Mouse (Mus musculus) heart, embryonic 10.5 days (tissue): ENCODE results near the gene Begain. TPM values are rescaled to one million over a fixed set of nuclear protein-coding genes. Genes with fewer than 3 reads are reported as not detected.

Source experiments
- DNase-seq: peaks from one replicate; pipeline ENCODE4 v3.0.0-alpha.2; 2017; ENCODE audit warnings: low spot score
- H3K27ac ChIP-seq: fragments of 300-500 bp; sonication (generic); 2 replicates; pipeline ENCODE4 v1.5.1; 2016; ENCODE audit warnings: mild to moderate bottlenecking
- H3K27me3 ChIP-seq: fragments of 300-500 bp; sonication (generic); 2 replicates; pipeline ENCODE4 v1.6.1; 2016; ENCODE audit warnings: mild to moderate bottlenecking; ENCODE audit not compliant: poor library complexity, insufficient read depth, severe bottlenecking
- H3K36me3 ChIP-seq: fragments of 300-500 bp; sonication (generic); 2 replicates; pipeline ENCODE4 v1.6.1; 2016; ENCODE audit warnings: mild to moderate bottlenecking, moderate library complexity
- H3K4me1 ChIP-seq: fragments of 300-500 bp; sonication (generic); 2 replicates; pipeline ENCODE4 v1.6.1; 2016; ENCODE audit warnings: mild to moderate bottlenecking
- H3K4me3 ChIP-seq: fragments of 300-500 bp; sonication (generic); 2 replicates; pipeline ENCODE4 v1.5.1; 2016; ENCODE audit warnings: mild to moderate bottlenecking, moderate library complexity
- H3K9me3 ChIP-seq: fragments of 300-500 bp; sonication (generic); 2 replicates; pipeline ENCODE4 v1.6.1; 2016; ENCODE audit warnings: mild to moderate bottlenecking, moderate library complexity
- WGBS: fragments of 180-500 bp; shearing (Covaris S2); methylation state at CpG from one replicate; pipeline ENCODE4 v1.1.7; 2016; 5-methylcytosine and 5-hydroxymethylcytosine counted together
- polyA plus RNA-seq: library from polyadenylated mRNA; unstranded; fragments of >200 nt; fragmentation: Nextera tagmentation; extraction: Ambion mirVana; gene quantifications from 2 replicates; pipeline ENCODE4 v1.2.1, GENCODE M21; 2016

The Begain gene
- polyA plus RNA-seq, 1 experiment from 2014 or later, result 3.2 TPM

DNA sequence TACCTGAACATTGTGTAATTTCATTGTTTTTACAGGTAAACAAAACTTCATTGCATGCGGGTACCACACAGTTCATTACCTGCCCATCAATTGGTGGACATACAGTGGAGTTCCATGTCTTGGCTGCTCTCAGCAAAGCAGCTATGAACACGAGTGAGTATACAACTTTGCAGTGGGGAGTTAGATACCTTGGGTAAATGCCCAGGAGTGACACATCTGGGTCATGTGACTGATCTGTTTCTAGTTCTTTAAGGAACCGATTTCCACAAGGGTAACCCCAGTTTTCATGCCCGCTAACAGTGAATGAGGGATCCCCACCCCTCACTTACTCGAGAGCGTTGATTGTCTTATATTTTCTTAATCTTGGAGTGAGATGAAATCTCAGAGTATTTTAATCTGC is 9.0 kb upstream of the Begain start:
- H3K36me3 ChIP-seq, result no peaks in the 10 kb centered on the region
- H3K9me3 ChIP-seq, result no peaks in the 10 kb centered on the region
- no peak overlapping the region for H3K4me3 ChIP-seq
- DNase-seq, result no peak
- H3K4me1 ChIP-seq, result no peaks in the 10 kb centered on the region
- H3K27me3 ChIP-seq, result peaks cover 9% of the 10 kb centered on the region; the same call in 1 of the 2 replicates
- WGBS, result 79% methylated on average over 6 of the region's 6 CpGs
- no peak overlapping the region for H3K27ac ChIP-seq

GRCm38 (mm10) chr12:109074777-109075285 is 6.8 kb upstream of the Begain start:
- no peaks in the 10 kb centered on the region for H3K36me3 ChIP-seq
- H3K4me3 ChIP-seq, result no peak overlapping the region
- DNase-seq, result no peak
- no peaks in the 10 kb centered on the region for H3K9me3 ChIP-seq
- H3K27ac ChIP-seq, result no peak overlapping the region
- WGBS, result 60% methylated on average over 2 of the region's 2 CpGs
- peaks cover 27% of the 10 kb centered on the region; the same call in 1 of the 2 replicates for H3K27me3 ChIP-seq
- no peaks in the 10 kb centered on the region; the same call in 1 of the 2 replicates for H3K4me1 ChIP-seq

DNA sequence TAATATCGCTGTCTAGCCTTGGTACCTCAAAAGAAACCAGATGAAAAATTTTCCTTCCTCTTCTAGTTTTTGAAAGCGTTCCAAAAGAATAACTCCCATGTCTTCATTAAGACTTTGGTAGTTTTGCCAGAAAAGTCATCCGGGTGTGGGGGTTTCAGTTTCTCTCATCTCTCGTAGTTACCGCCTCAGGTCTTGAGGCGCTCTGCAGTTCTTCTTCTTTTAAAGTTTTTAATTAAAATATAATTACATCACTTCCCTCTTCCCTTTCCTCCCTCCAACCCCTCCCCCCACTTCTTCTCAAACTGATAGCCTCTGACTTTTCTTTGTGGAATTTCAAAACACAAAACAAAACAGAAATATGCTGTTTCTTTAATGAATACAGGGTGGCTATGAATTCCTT is 6.1 kb upstream of the Begain start:
- 86% methylated on average over 6 of the region's 6 CpGs for WGBS

DNA sequence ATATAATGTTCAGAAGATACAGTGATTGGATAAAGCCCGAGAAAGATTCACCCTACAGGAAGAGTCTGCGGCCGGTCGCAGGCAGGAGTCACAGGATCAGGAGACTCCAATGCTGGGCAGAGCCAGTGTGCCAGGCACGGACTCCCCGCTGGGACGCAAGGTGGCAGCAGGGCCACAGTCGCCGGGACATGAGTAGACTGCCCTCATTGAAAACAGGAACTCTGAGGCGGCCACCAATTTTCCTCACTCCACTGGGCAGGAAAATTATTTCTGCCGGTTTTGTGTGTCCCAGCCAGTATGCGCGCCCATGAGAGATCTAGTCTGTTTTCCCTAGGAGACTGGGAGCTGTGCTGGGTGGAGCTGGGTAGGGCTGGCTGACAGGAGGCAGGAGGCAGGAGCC is 3.2 kb upstream of the Begain start:
- 86% methylated on average over 13 of the region's 13 CpGs for WGBS
- Histone ChIP-seq H3K4me1 (peaks cover 18% of the 10 kb centered on the region), H3K27me3 (peaks cover 46% of the 10 kb centered on the region; the same call in 1 of the 2 replicates), H3K27ac (no peak overlapping the region), H3K4me3 (no peak overlapping the region), H3K36me3 (no peaks in the 10 kb centered on the region), H3K9me3 (no peaks in the 10 kb centered on the region)
- no peak for DNase-seq

More for the DNA sequence above, 6.1 kb upstream of the Begain start:
- H3K4me1 ChIP-seq, result no peaks in the 10 kb centered on the region; the same call in 1 of the 2 replicates
- peaks cover 33% of the 10 kb centered on the region; the same call in 1 of the 2 replicates for H3K27me3 ChIP-seq
- DNase-seq, result no peak
- H3K36me3 ChIP-seq, result no peaks in the 10 kb centered on the region
- H3K27ac ChIP-seq, result no peak overlapping the region
- H3K9me3 ChIP-seq, result no peaks in the 10 kb centered on the region
- no peak overlapping the region for H3K4me3 ChIP-seq

GRCm38 (mm10) chr12:109069751-109070150 is 1.7 kb upstream of the Begain start:
- no peak for DNase-seq
- H3K4me3 ChIP-seq, result no peak overlapping the region
- no peaks in the 10 kb centered on the region for H3K9me3 ChIP-seq
- WGBS, result 45% methylated on average over 2 of the region's 2 CpGs
- no peak overlapping the region for H3K27ac ChIP-seq
- H3K4me1 ChIP-seq, result peaks cover 18% of the 10 kb centered on the region
- H3K36me3 ChIP-seq, result no peaks in the 10 kb centered on the region
- peaks cover 60% of the 10 kb centered on the region for H3K27me3 ChIP-seq

GRCm38 (mm10) chr12:109068738-109069137 is 721 bp upstream of the Begain start:
- 43% methylated on average over 7 of the region's 7 CpGs for WGBS
- H3K36me3 ChIP-seq, result no peaks in the 10 kb centered on the region
- no peak overlapping the region for H3K27ac ChIP-seq
- peaks cover 18% of the 10 kb centered on the region for H3K4me1 ChIP-seq
- no peaks in the 10 kb centered on the region for H3K9me3 ChIP-seq
- peaks cover 67% of the 10 kb centered on the region for H3K27me3 ChIP-seq
- DNase-seq, result peak; percentile 71
- peak overlapping the region; percentile 71 for H3K4me3 ChIP-seq

GRCm38 (mm10) chr12:109067561-109068135 is 369 bp downstream of the Begain start:
- H3K27ac ChIP-seq, result peak overlapping the region; percentile 90
- no peaks in the 10 kb centered on the region for H3K36me3 ChIP-seq
- no peaks in the 10 kb centered on the region for H3K9me3 ChIP-seq
- H3K4me3 ChIP-seq, result peak overlapping the region; percentile 71
- peaks cover 18% of the 10 kb centered on the region for H3K4me1 ChIP-seq
- WGBS, result 9% methylated on average over 59 of the region's 59 CpGs
- DNase-seq, result no peak
- peaks cover 60% of the 10 kb centered on the region for H3K27me3 ChIP-seq

- Histone ChIP-seq H3K9me3 (no peaks in the 10 kb centered on the region), H3K4me3 (no peak overlapping the region), H3K27me3 (peaks cover 67% of the 10 kb centered on the region), H3K36me3 (no peaks in the 10 kb centered on the region), H3K27ac (no peak overlapping the region), H3K4me1 (peaks cover 10% of the 10 kb centered on the region)
- WGBS, result 72% methylated on average over 8 of the region's 8 CpGs
- DNase-seq, result no peak
Measured at GRCm38 (mm10) chr12:109058660-109059059, 9.4 kb downstream of the Begain start.

GRCm38 (mm10) chr12:109057736-109058135 is 10.3 kb downstream of the Begain start:
- no peak for DNase-seq
- Histone ChIP-seq H3K9me3 (no peaks in the 10 kb centered on the region), H3K4me3 (no peak overlapping the region), H3K36me3 (no peaks in the 10 kb centered on the region), H3K27ac (no peak overlapping the region), H3K27me3 (peaks cover 77% of the 10 kb centered on the region), H3K4me1 (peaks cover 19% of the 10 kb centered on the region)
- WGBS, result 71% methylated on average over 4 of the region's 4 CpGs

GRCm38 (mm10) chr12:109053020-109053806 is 14.8 kb downstream of the Begain start:
- H3K4me3 ChIP-seq, result peak overlapping the region; percentile 73
- under 1% methylated on average over 105 of the region's 105 CpGs for WGBS
- peaks cover 23% of the 10 kb centered on the region for H3K4me1 ChIP-seq
- H3K9me3 ChIP-seq, result no peaks in the 10 kb centered on the region
- H3K27me3 ChIP-seq, result peaks cover 98% of the 10 kb centered on the region
- no peaks in the 10 kb centered on the region for H3K36me3 ChIP-seq
- no peak for DNase-seq
- H3K27ac ChIP-seq, result peak overlapping the region; percentile 62

GRCm38 (mm10) chr12:109049949-109050348 is 18.1 kb downstream of the Begain start:
- no peak overlapping the region for H3K4me3 ChIP-seq
- no peak overlapping the region for H3K27ac ChIP-seq
- DNase-seq, result no peak
- H3K4me1 ChIP-seq, result peaks cover 23% of the 10 kb centered on the region
- H3K36me3 ChIP-seq, result no peaks in the 10 kb centered on the region
- H3K9me3 ChIP-seq, result no peaks in the 10 kb centered on the region
- WGBS, result 78% methylated on average over 4 of the region's 4 CpGs
- H3K27me3 ChIP-seq, result peaks cover 100% of the 10 kb centered on the region

GRCm38 (mm10) chr12:109045581-109045980 is 22.4 kb downstream of the Begain start:
- H3K27me3 ChIP-seq, result peaks cover 92% of the 10 kb centered on the region
- DNase-seq, result no peak
- 78% methylated on average over 7 of the region's 7 CpGs for WGBS
- no peak overlapping the region for H3K27ac ChIP-seq
- no peaks in the 10 kb centered on the region for H3K4me1 ChIP-seq
- H3K9me3 ChIP-seq, result no peaks in the 10 kb centered on the region
- H3K4me3 ChIP-seq, result no peak overlapping the region
- H3K36me3 ChIP-seq, result no peaks in the 10 kb centered on the region

DNA sequence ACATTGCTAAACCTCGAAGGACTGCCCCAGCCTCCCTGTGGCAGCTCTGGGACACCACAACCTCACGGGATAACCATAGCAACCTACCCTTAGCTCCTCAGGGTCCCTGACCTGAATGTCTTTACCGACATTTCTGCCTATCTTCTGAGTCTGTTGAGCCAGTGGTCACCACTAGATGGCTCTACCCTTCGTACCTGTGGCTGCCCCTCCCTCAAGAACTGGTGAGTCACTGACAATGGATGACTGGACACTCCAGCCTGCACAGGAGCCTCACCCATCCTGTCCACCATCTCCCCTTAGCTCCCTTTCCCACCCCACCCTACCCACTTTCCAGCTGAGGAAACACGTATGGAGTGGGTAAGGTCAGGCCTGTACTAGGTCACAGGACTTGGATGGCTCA is 23.5 kb downstream of the Begain start:
- Histone ChIP-seq H3K27ac (no peak overlapping the region), H3K4me1 (no peaks in the 10 kb centered on the region), H3K36me3 (no peaks in the 10 kb centered on the region), H3K9me3 (no peaks in the 10 kb centered on the region), H3K27me3 (peaks cover 92% of the 10 kb centered on the region), H3K4me3 (no peak overlapping the region)
- WGBS, result 16% methylated on average over 5 of the region's 5 CpGs
- DNase-seq, result no peak
